Mouse (Mus musculus) bone marrow macrophage, adult 2 months (primary cell): ENCODE data around the gene Hoxc6.

Experiments used
- CTCF ChIP-seq: IDR thresholded peaks from 2 replicates; pipeline ENCODE4 v1.5.1; 2012; ENCODE audit warnings: low read depth, mild to moderate bottlenecking, low read length, moderate library complexity
- POLR2A ChIP-seq: IDR thresholded peaks from 2 replicates; pipeline ENCODE4 v1.6.1; 2012; ENCODE audit warnings: mild to moderate bottlenecking, low read depth, low read length, borderline replicate concordance

DNA sequence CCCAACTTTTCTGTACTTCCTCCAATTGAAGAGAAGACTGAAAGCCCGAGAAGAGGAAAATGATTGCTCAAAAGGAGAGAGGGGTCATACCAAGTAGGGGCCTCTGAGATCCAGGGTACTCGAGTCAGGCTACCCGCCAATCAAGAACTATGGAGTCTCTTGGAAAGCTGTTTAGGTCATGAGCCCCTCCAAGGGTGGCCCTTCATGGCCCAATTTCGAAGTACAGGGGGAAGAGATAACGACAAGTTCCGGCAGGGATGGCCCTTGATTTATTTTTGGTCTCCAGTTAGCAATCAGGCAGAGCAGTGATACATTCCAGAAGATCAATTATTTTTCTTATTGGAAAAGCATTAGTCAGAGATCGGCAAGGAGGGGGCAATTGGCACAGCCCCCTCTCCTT is 6.3 kb upstream of the Hoxc6 start:
- TF ChIP-seq POLR2A = no peak
- no peak for TF ChIP-seq CTCF
